In the genomic region with DNA sequence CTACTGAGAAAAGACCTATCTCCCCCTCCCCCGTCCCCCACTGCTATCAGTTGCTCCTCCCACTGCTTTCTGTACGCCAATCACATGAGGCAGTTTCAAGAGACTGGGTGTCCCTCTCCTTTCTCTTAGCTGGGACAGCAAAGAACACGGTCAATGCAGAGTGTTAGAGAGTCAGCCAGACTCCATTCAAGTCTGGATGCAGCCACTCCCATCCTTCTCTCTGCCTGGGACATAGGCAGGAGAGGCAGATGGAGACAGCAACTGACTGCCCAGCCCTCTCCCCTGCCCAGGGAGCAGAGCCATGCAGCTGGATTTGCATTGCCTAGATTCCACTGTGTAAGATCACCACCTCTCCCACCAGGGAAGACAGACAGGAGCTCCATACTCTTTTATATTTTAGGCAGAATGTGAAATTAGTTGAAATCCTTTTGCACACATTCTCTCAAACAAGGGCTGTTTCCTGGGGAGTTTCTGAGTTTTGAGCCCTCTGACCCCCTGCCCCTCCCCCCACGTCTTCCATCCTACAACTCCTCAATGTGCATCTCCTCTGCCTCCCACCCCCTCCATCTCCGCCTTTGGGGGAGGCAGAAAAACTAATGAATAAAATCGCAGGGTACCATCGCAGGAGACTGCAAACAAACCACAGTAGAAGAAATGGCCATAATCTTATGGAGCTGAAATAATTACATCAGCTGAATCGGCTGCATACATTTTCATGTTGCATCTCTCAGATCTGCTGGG, we compare ENCODE assay signal across 13 mouse cellular contexts.
DNase-seq lines count a peak whose midpoint lies in the region; ATAC-seq lines count a peak whose summit lies in the region.
"Had no signal": no experiment of that assay in that cellular context is flagged by ENCODE, and none has a peak within 500 bp of the region (broad histone marks: within the 10 kb centered on the region; RNA-seq: fewer than 3 reads in every experiment).

No protein-coding gene starts in this region.

- DNase-seq in lung, postnatal 25 days (ENCODE audit: low spot score) = no peak
- DNase-seq in embryo, embryonic 10.5 days (ENCODE audit: low spot score) = peak; percentile 44
- no peak for DNase-seq in left cerebral cortex, postnatal 36 days (ENCODE audit: low spot score in 2 of 2)
- DNase-seq: cerebellum, postnatal 14 days; gastrocnemius, postnatal 10 days; heart, postnatal 10 days; kidney, adult 9 months; right cerebral cortex, postnatal 4 days had no signal

- H3K4me1 ChIP-seq in lung, embryonic 15.5 days = no peaks in the 10 kb centered on the region
- H3K4me1 ChIP-seq in hindbrain, embryonic 13.5 days (replicated peaks) = peaks cover 7% of the 10 kb centered on the region; the same call in 1 of the 2 replicates
- no peaks in the 10 kb centered on the region for H3K4me1 ChIP-seq in neural tube, embryonic 12.5 days

- no peak overlapping the region for H3K27ac ChIP-seq in lung, embryonic 15.5 days
- no peak overlapping the region for H3K27ac ChIP-seq in hindbrain, embryonic 13.5 days
- H3K27ac ChIP-seq in neural tube, embryonic 12.5 days = no peak overlapping the region

- H3K9ac ChIP-seq in lung, embryonic 15.5 days = no peak overlapping the region
- H3K9ac ChIP-seq in hindbrain, embryonic 13.5 days = no peak overlapping the region
- no peak overlapping the region for H3K9ac ChIP-seq in neural tube, embryonic 12.5 days

- intact Hi-C loops in left cerebral cortex, postnatal 36 days (cut with DNase I) = no loop called here

- no peaks in the 10 kb centered on the region for H3K9me3 ChIP-seq in lung, embryonic 15.5 days
- H3K9me3 ChIP-seq in hindbrain, embryonic 13.5 days = no peaks in the 10 kb centered on the region
- no peaks in the 10 kb centered on the region for H3K9me3 ChIP-seq in neural tube, embryonic 12.5 days

- no peaks in the 10 kb centered on the region for H3K36me3 ChIP-seq in lung, embryonic 15.5 days
- H3K36me3 ChIP-seq in hindbrain, embryonic 13.5 days = no peaks in the 10 kb centered on the region
- H3K36me3 ChIP-seq in neural tube, embryonic 12.5 days = no peaks in the 10 kb centered on the region

- no peaks in the 10 kb centered on the region for H3K27me3 ChIP-seq in lung, embryonic 15.5 days
- no peaks in the 10 kb centered on the region for H3K27me3 ChIP-seq in hindbrain, embryonic 13.5 days
- no peaks in the 10 kb centered on the region for H3K27me3 ChIP-seq in neural tube, embryonic 12.5 days (replicated peaks)

- ATAC-seq in lung, embryonic 15.5 days (ENCODE audit: borderline replicate concordance, extremely low read depth, low FRiP score, low TSS enrichment) = peak; percentile 35; the same call in 1 of the 2 replicates
- peak; percentile 68 for ATAC-seq in hindbrain, embryonic 13.5 days (ENCODE audit: low FRiP score)
- ATAC-seq in neural tube, embryonic 12.5 days (ENCODE audit: low FRiP score, low read depth) = peak; percentile 61; the same call in 1 of the 2 replicates
- ATAC-seq in CD4-positive, CD25-positive, alpha-beta regulatory T cell, adult 4 months = no peak
- ATAC-seq: lung, postnatal 0 days had no signal

- 39% methylated on average over 8 of the region's 8 CpGs for WGBS in lung, embryonic 15.5 days
- 34% methylated on average over 8 of the region's 8 CpGs for WGBS in hindbrain, embryonic 13.5 days
- 40% methylated on average over 8 of the region's 8 CpGs for WGBS in neural tube, embryonic 12.5 days

- H3K4me3 ChIP-seq in lung, embryonic 15.5 days = no peak overlapping the region
- H3K4me3 ChIP-seq in hindbrain, embryonic 13.5 days = no peak overlapping the region
- no peak overlapping the region for H3K4me3 ChIP-seq in neural tube, embryonic 12.5 days

- no peak overlapping the region for H3K4me2 ChIP-seq in lung, embryonic 15.5 days
- H3K4me2 ChIP-seq in hindbrain, embryonic 13.5 days = no peak overlapping the region
- no peak overlapping the region for H3K4me2 ChIP-seq in neural tube, embryonic 12.5 days (replicated peaks)
